Mouse (Mus musculus): ENCODE results near the gene Ccdc3.

GRCm38 (mm10) chr2:5154711-5155110, 17.1 kb downstream of the Ccdc3 start:
- TF ChIP-seq FLI1 (IDR thresholded peaks at IDR 0.05; ENCODE audit: low read length) (no peak), GATA1 (IDR thresholded peaks at IDR 0.05; ENCODE audit: borderline replicate concordance, low read length) (no peak)
